Mouse (Mus musculus): ENCODE measurements around the gene Etl4.
"Not testable (repeated sequence)": the region's sequence is repeated elsewhere in the genome, so short reads cannot be mapped to it uniquely, and the experiment has no call there.

Etl4 gene

GRCm38 (mm10) chr2:20324954-20325353, 415.4 kb downstream of the Etl4 start:
- DNase-seq (ENCODE audit: low spot score), result no peak

- DNase-seq (ENCODE audit: low spot score), result no peak
Observed at GRCm38 (mm10) chr2:20336176-20336575, 426.6 kb downstream of the Etl4 start.

GRCm38 (mm10) chr2:20339016-20339734, 429.6 kb downstream of the Etl4 start:
- no peak for DNase-seq (ENCODE audit: low spot score)

- DNase-seq (ENCODE audit: low spot score), result peak; percentile 17
Observed at GRCm38 (mm10) chr2:20339919-20340318, 430.3 kb downstream of the Etl4 start.

GRCm38 (mm10) chr2:20346873-20347272, 437.3 kb downstream of the Etl4 start:
- no peak for DNase-seq (ENCODE audit: low spot score)

- DNase-seq (ENCODE audit: low spot score), result no peak
Observed at GRCm38 (mm10) chr2:20349268-20349667, 439.7 kb downstream of the Etl4 start.

GRCm38 (mm10) chr2:20352796-20353195, 443.2 kb downstream of the Etl4 start:
- no peak for DNase-seq (ENCODE audit: low spot score)

GRCm38 (mm10) chr2:20377026-20377425, 467.4 kb downstream of the Etl4 start:
- no peak for DNase-seq (ENCODE audit: low spot score)

GRCm38 (mm10) chr2:20380874-20381273, 471.3 kb downstream of the Etl4 start:
- not testable (repeated sequence) for DNase-seq (ENCODE audit: low spot score)

- DNase-seq (ENCODE audit: low spot score), result no peak
Observed at GRCm38 (mm10) chr2:20394083-20394482, 484.5 kb downstream of the Etl4 start.

- DNase-seq (ENCODE audit: low spot score), result no peak
Observed at GRCm38 (mm10) chr2:20396978-20397377, 487.4 kb downstream of the Etl4 start.

- DNase-seq (ENCODE audit: low spot score), result no peak
Observed at GRCm38 (mm10) chr2:20400556-20400955, 491.0 kb downstream of the Etl4 start.

GRCm38 (mm10) chr2:20404395-20404794, 494.8 kb downstream of the Etl4 start:
- DNase-seq (ENCODE audit: low spot score), result no peak

- DNase-seq (ENCODE audit: low spot score), result no peak
Observed at GRCm38 (mm10) chr2:20407101-20407500, 497.5 kb downstream of the Etl4 start.

GRCm38 (mm10) chr2:20414856-20415255, 505.3 kb downstream of the Etl4 start:
- DNase-seq (ENCODE audit: low spot score), result no peak

GRCm38 (mm10) chr2:20416934-20417614, 507.5 kb downstream of the Etl4 start:
- no peak for DNase-seq (ENCODE audit: low spot score)

- DNase-seq (ENCODE audit: low spot score), result no peak
Observed at GRCm38 (mm10) chr2:20417998-20418397, 508.4 kb downstream of the Etl4 start.

- DNase-seq (ENCODE audit: low spot score), result no peak
Observed at GRCm38 (mm10) chr2:20419975-20420374, 510.4 kb downstream of the Etl4 start.

GRCm38 (mm10) chr2:20422275-20422674, 512.7 kb downstream of the Etl4 start:
- DNase-seq (ENCODE audit: low spot score), result no peak

GRCm38 (mm10) chr2:20433656-20434055, 524.1 kb downstream of the Etl4 start:
- DNase-seq (ENCODE audit: low spot score), result no peak

- DNase-seq (ENCODE audit: low spot score), result no peak
Observed at GRCm38 (mm10) chr2:20435530-20435929, 526.0 kb downstream of the Etl4 start.

- DNase-seq (ENCODE audit: low spot score), result no peak
Observed at GRCm38 (mm10) chr2:20442731-20443130, 533.2 kb downstream of the Etl4 start.

- no peak for DNase-seq (ENCODE audit: low spot score)
Observed at GRCm38 (mm10) chr2:20443671-20444440, 534.3 kb downstream of the Etl4 start.
